Mouse (Mus musculus) cortical plate, adult 2 months (tissue): ENCODE data around the gene Fam129b.

Source experiments
- CTCF ChIP-seq: fragments of 200-500 bp; IDR thresholded peaks from 2 replicates; pipeline ENCODE4 v1.5.1; 2011; ENCODE audit warnings: mild to moderate bottlenecking, control low read depth, low read length; ENCODE audit not compliant: insufficient read depth; ENCODE audit errors: extremely low read depth
- POLR2A ChIP-seq: fragments of 200-500 bp; IDR thresholded peaks from 2 replicates; pipeline ENCODE4 v1.6.1; 2011; ENCODE audit warnings: mild to moderate bottlenecking, low read length, control low read depth; ENCODE audit not compliant: insufficient read depth; ENCODE audit errors: extremely low read depth

DNA sequence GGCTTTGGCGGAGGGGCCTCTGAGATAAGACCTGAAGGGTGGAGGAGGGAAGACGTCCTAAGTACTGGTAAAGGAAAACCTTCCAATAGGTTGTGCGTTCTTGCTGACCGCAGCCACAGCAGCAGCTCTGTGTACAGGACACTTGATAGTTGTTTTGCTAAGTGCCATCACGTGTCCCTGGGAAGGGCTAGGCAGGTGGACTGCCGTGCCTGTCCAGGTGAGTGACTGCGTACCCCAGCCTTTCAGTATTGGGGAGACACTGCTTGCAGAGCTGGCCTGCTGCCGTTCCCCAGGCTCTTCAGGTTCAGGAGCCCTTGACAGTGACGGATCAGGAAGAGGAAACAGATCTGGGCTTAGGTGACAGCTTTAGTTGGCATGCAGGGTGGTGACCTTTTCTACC, 15.4 kb downstream of the Fam129b start:
- TF ChIP-seq POLR2A: no peak
- TF ChIP-seq CTCF: no peak
